Mouse (Mus musculus) layer of hippocampus, adult 2 months (tissue): ENCODE measurements around the gene Gm11077. TPM values are rescaled to one million over a fixed set of nuclear protein-coding genes. Genes with fewer than 3 reads are reported as not detected.

Experiments used
- DNase-seq, 2 experiments: peaks; one replicate each; pipeline ENCODE4 v3.0.0; 2022; ENCODE audit warnings: low spot score in 2 of 2
- H3K27ac ChIP-seq: fragments of 200-600 bp; 2 replicates; pipeline ENCODE4 v1.8.1; 2022
- H3K4me3 ChIP-seq: fragments of 200-600 bp; 2 replicates; pipeline ENCODE4 v1.8.1; 2022; ENCODE audit warnings: mild to moderate bottlenecking
- CTCF ChIP-seq: fragments of 200-600 bp; conservative IDR thresholded peaks from 2 replicates; pipeline ENCODE4 v1.8.1; 2022; ENCODE audit warnings: antibody characterized with exemption, mild to moderate bottlenecking, moderate library complexity
- total RNA-seq, 2 experiments: library from RNA; stranded (reverse); gene quantifications; 2 replicates each; pipeline ENCODE4 v1.2.3; 2021

Gene Gm11077
- total RNA-seq, 2 experiments from 2014 or later, result not detected

DNA sequence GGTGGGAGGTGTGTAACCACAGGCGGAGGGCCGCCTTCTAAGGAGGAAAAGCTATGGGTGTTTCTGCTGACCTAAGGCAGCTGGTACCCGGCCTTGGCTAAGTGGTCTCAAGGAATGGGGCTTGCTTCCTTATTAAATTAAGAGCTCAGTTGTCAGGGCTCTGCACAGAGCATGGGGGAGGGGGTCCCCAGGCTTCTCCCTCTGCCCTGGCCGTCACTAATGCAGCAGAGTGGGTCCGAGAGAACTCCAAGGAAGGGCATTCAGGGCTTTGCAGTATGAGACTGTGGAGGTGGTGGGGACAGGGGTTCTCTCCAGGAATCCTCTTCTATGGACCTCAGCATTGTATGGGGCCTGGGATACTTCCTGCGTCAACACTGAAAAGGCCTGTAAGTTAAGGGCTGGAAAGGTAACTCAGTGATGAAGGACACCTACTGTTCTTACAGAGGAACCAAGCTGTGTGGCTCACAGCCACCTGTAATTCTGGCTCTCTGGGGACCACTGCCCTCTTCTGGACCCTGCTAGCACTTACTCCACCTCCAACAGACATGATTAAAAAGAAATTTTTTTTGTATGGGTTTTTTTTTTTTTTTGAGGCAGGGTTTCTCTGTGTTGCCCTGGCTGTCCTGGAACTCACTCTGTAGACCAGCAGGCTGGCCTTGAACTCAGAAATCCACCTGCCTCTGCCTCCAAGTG, 19.5 kb upstream of the Gm11077 start:
- DNase-seq, result no peak
- Histone ChIP-seq H3K27ac (no peak overlapping the region), H3K4me3 (no peak overlapping the region)
- TF ChIP-seq CTCF, result peak; percentile 46

DNA sequence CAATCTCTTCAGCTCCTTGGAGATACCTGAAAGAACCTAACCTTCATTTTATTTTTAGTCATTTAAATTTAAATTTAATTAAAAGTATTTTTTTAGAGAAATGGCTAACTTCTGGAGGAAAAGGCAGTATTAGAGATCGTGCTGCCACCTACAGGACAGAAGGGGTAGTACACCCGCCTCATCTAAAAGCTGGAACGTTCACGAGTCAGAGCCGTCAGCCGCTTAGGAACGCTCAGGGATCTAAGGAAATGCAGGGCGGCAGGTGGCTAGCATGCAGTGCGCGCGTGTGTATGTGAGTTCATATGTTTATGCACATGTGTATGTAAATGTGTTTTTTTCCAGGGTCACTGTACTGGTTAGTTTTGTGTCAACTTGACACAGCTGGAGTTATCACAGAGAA, 16.3 kb upstream of the Gm11077 start:
- DNase-seq, result peak; percentile 30 to 76
- no peak overlapping the region for H3K4me3 ChIP-seq
- TF ChIP-seq CTCF, result peak; percentile 97
- no peak overlapping the region for H3K27ac ChIP-seq

DNA sequence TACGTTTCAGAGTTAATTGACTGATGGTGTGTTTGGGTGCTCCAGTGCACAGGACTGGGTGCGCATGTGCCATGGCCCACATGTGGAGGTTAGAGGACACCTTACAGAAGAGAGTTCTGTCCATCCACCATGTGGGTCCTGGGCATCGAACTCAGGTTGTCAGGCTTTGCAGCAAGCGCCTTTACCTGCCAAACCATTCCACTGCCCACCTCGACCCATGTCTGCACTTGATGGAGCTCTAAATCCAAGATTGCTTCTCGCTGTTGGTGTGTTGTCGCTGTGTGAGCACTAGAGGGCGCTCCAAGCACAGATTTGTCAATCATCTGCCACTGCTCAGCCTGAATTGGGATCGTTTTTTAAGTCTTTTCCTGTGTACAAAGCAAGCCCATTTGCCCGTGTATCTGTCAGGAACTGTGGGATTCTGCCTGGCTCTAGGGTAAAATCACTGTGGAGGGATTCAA, 14.1 kb upstream of the Gm11077 start:
- DNase-seq, result peak; percentile 63 to 83
- Histone ChIP-seq H3K27ac (no peak overlapping the region), H3K4me3 (no peak overlapping the region)
- peak; percentile 96 for TF ChIP-seq CTCF

DNA sequence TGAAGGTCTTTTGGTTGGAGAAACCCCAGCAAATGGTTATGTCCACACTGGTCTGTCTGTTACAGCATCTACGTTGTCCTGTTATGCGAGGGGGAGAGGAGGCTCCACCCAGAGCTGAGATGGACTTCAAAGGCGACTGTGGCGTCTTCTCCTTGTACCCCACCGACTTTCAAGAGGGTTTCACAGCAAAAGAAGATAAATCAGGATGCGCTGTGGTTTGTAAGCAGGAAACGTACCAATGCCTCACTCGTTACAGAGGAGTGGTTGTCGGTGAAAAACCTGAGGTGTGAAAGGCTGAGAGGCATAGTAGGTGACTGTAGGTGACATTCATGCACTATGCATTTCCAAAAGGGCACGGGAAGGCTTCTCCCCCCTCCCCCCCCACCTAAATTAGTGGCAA, 7.0 kb upstream of the Gm11077 start:
- DNase-seq, result no peak
- TF ChIP-seq CTCF, result no peak

DNA sequence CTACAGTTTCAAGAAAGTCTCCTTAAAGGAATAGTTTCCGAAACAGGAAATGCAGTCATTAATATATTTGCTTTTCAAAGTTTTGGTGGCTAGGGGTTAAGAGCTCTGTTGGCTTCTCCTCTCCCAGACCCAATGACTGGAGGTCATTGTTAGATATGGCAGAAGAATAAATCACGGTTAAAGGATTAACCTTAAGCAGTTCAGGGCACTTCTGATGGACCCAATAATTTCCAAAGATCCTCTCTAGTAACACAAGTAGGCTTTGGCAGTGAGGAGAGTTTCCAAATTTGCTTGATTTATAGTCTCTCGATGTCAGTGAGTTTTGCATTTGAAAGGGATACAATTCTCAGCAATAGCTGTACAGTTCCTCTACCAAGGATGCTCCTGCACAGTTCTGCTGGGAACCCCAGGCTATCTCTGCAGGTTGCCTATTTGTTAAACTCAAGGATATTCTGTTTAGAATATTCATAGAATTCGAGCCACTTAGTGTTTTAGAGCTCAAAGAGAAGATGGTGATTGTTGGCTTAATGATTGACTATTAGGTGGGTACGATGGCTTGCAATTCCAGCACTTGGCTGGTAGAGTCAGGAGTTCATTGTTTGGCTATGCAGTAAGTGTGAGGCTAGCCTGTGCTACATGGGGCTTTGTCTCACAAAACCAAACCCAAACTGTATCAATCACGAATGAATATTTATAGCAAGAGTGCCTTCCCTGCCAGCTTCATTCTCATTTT, 1.8 kb downstream of the Gm11077 start:
- Histone ChIP-seq H3K27ac (no peak overlapping the region), H3K4me3 (no peak overlapping the region)
- DNase-seq, result no peak
- no peak for TF ChIP-seq CTCF

More for the DNA sequence above, 7.0 kb upstream of the Gm11077 start:
- Histone ChIP-seq H3K4me3 (no peak overlapping the region), H3K27ac (no peak overlapping the region)

DNA sequence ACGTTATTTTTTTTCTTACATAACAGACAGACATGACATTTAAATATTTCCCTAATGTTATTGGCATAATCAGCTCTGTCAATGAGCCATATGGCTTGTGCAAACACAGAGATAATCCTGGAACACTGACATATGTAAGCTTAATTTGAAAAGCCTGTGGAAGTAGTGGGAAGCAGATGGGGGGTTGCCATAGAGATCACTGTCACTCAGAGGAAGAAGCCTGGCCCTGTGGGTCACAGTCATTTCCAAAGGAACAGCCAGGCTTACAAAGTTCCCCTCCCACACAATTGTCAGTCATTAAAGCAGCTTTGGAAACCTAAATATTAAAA, 2.3 kb downstream of the Gm11077 start:
- peak; percentile 68 to 85 for DNase-seq
- no peak for TF ChIP-seq CTCF
- H3K27ac ChIP-seq, result no peak overlapping the region
- H3K4me3 ChIP-seq, result no peak overlapping the region

DNA sequence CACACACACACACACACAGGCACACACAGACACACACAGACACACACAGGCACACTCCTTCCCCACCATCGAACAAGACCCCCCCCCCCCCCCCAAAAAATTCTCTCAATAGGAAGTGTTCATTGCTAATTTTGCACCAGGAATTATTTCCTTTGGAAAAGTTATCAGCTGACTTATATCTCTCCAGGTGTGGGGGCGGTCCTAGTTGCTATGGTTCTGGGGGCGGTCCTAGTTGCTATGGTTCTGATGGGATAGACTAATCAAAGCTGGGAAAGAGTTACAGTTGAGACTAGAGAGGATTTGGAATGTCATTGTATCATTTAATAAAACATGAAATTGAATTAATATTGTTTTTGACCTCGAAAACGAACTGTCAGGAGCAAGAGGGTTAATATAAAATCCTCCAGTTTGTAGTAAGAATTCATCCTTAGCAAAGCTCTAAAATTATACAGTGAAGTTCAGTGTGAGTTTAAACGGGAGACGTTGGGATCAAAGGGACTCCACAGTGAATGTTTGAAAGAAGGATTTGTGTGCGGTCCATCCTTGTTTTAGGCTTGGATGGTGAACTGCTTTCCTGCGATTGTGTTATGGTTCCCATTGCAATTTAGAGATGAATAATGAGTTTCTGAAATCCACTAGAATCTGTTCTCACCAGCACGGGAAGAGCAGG, 4.0 kb downstream of the Gm11077 start:
- Histone ChIP-seq H3K4me3 (peak overlapping the region; percentile 49), H3K27ac (no peak overlapping the region)
- TF ChIP-seq CTCF, result no peak
- DNase-seq, result peak; percentile 20 to 46

DNA sequence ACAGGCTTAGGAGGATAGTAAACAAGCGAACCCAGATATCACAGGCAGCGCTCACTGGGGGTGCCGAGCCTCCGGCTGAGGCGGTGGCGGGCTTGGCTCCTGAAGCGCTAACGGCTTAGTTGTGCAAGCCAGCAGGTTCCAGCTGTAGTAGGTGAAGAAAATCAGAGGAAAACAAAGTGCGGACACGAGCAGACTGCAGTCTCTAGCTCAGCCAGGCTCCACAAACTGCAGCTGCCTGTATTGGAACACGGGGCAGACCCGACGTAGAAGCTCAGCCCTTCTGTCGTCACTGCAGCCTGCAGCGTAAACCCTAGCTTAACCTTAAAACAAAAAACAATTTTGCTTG, 4.5 kb downstream of the Gm11077 start:
- no peak for TF ChIP-seq CTCF
- H3K4me3 ChIP-seq, result peak overlapping the region; percentile 49
- H3K27ac ChIP-seq, result no peak overlapping the region
- no peak for DNase-seq

DNA sequence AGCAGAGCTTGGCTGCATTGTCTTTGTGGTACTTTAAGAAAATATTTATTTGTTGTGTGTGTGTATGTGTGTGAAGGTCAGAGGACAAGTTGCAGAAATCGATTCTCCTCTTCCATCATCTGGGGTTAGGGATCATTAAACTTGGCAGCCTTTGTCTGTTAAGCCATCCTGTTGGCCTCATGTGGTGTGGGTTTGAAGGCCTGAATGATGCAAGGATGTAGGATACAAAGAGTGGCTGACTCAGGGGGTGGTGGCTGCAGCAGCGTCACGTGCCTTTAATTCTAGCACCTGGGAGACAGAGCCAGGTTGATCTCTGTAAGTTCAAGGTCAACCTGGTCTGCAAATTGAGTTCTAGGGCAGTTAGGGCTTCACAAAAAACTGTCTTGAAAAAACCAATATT, 16.5 kb downstream of the Gm11077 start:
- Histone ChIP-seq H3K4me3 (no peak overlapping the region), H3K27ac (no peak overlapping the region)
- no peak for DNase-seq
- no peak for TF ChIP-seq CTCF

DNA sequence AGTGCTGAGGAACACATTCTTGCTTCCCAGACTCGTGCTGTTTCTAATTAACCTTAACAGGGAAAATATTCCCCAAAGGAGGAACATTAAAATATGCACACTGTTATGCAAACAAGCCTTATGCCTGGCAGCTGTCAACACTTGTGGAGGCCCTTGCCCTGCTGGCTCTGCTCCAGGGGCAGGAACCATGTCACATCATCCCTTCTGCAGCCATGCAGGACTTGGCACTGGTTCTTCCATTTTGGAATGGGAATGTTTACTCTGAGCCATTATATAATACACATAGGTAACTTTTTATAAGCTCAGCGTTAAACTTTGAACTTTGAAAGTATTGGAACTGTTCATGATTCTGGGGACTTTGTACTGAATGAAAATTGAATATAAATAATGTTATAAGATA, 18.5 kb downstream of the Gm11077 start:
- no peak for DNase-seq
- no peak overlapping the region for H3K27ac ChIP-seq
- TF ChIP-seq CTCF, result no peak
- H3K4me3 ChIP-seq, result no peak overlapping the region

DNA sequence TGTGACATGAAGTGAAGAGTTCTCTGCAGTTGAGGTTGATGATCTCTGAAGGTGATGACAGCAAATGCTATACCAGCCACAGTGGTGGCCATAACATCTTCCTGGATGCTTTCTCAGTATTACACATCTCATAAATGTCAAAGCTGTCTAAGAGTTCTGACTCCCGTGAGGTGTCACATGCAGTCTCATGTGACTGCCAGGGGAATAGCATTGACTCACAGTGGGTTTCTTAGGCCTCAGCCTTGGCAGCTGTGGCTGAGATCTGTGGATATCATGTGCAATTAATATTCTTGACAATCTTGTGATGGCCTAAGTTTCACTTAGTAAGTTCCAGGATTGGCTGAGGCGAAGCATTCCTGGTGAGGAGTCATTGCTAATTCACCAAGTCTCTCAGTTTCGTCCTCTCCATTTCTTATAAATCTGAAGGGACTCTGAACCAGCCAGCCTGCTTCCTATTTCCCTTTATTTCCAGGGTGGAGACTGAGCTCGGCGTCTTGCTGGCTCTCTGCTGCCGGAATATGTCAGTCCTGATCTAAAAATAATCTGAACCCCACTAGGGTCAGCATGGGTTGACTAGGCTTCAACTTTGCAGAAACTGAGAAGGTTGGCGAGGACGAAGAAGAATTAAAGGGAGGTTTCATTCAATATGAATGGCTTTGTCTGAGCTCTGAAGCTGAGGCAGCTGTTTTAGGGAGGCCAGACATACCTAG, 21.4 kb downstream of the Gm11077 start:
- no peak overlapping the region for H3K27ac ChIP-seq
- DNase-seq, result no peak
- no peak for TF ChIP-seq CTCF
- no peak overlapping the region for H3K4me3 ChIP-seq

DNA sequence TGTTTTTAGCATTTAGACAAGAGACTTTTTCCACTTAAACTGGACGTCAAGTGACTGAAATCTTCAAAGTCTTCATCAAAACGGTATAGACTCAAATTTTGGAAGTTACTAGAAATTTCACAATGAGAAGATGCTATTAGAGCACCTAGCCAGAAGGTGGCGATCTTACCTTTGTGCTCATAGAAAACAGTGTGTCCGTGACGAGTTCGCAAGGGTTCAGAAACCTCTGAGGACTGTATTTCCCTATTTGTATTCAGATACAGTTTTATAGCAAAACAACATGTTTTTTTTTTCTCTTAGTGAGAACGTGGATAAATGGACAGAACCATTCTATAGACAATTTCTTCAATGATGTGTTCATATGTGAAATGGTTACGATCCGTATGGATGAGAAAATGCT, 37.3 kb downstream of the Gm11077 start:
- Histone ChIP-seq H3K27ac (no peak overlapping the region), H3K4me3 (no peak overlapping the region)
- peak; percentile 92 for TF ChIP-seq CTCF
- DNase-seq, result peak; percentile 29 to 55

DNA sequence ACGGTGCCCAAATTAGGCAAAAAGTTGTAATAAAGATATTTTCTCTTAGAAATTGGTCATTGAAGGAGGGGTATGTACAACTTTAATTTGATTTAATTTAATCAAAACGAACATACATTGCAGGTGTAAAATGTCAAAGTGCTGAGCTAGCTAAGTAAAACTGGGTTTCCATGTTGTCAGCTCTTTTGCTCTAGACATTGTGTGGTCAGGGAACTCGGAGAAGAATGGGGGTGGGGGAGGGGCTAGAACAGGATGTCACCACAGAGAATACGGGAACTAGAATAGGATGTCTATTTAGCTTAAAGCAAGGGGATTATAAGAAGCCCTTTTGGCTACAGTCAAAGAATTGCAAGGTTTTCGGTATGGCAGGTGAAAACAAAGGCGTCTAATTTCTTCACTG, 38.2 kb downstream of the Gm11077 start:
- H3K27ac ChIP-seq, result no peak overlapping the region
- TF ChIP-seq CTCF, result no peak
- no peak for DNase-seq
- no peak overlapping the region for H3K4me3 ChIP-seq

DNA sequence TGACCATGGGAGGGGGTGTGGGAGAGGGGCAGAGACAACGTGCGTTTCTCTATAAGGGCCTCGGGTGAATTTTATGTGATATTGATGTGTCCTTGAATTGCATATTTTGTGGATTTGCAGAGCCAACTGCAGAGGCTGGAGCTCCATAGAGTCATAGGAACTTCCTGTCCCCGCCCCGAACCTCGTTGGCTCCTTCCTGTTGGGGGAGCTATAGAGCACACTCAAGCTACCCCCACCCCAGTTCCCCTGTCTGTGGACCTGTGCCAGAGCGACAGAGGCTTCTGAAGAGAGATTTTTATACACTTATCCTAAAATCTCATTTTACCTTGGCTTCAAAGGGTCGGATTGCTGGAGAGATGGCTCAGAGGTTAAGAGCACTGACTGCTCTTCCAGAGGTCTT, 39.1 kb downstream of the Gm11077 start:
- DNase-seq, result no peak
- TF ChIP-seq CTCF, result no peak; the same call in 1 of the 2 replicates
- Histone ChIP-seq H3K27ac (no peak overlapping the region), H3K4me3 (no peak overlapping the region)
